Mouse (Mus musculus): ENCODE data around the gene Gm49387. TPM values are rescaled to one million over a fixed set of nuclear protein-coding genes. Genes with fewer than 3 reads are reported as not detected.
A peak's percentile ranks its signal among the peaks of the same experiment; 100 is the strongest.

Gm49387 gene
- polyA plus RNA-seq, 1 experiment from 2014 or later: not detected

DNA sequence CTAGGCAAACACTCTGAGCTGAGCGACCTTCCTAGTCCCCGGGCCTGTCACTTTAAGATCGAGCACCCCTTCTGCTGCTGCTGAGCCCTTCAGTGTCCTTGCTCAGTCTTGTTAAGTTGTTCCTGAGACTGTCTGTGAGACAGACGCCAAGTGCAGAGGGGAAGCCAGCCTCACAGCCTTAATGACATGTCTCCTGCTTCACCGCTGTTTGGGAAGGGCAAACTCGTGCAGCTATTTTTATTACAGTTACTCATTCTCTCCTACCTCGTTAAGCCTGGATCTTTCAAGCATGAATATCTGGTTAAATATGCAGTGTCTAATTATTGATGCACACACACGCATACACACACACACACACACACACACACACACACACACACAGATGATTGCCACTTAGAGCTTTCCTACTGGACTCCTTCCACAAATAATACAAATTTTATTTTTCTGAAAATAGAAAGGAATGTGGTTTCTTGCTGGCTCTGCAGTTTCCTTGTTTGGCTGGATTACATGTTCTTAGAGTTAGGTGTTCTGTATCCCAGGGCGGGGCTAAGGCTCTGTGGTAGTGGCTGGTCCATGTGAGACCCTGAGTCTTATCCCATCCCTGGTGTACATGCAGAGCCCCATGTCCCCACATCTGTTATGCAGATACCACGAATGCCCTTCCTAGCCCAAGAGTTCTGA lies 19.0 kb upstream of the Gm49387 start:
- no peak overlapping the region for H3K9ac ChIP-seq (replicated peaks)
- no peaks in the 10 kb centered on the region for H3K36me3 ChIP-seq
- no peak overlapping the region for H3K4me2 ChIP-seq (replicated peaks)
- H3K4me1 ChIP-seq (replicated peaks): peaks cover 40% of the 10 kb centered on the region
- WGBS: 77% methylated on average over 10 of the region's 10 CpGs
- H3K27ac ChIP-seq: peak overlapping the region; percentile 47; the same call in 1 of the 2 replicates
- H3K9me3 ChIP-seq: no peaks in the 10 kb centered on the region
- no peaks in the 10 kb centered on the region for H3K27me3 ChIP-seq
- no peak for ATAC-seq
- H3K4me3 ChIP-seq (replicated peaks): no peak overlapping the region

DNA sequence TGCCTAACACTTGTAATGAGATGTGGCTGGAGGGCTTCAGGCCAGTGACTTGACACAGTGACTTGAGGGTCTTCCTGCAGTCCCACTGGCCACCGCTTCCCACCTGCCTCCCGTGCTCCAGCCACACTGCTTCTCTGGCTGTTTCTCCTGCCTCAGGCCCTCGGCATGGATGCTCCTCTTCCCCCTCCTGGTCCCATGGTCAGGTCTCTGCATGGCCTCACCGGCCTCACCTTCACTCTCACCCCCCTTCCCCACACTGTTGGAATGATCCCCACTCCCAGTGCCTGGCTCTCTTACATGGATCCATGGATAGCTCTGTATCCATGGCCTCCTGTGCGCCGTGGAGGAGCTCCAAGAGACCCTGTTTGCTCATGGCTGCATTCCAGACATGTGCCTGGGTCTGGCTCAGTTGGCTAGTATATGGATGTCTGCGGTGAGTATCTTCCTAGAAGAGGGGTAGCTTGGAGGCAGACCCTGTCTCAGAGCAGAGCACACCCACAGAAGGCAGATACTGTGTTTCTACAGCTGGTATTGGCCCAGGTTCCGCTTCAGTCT lies 17.5 kb upstream of the Gm49387 start:
- H3K27ac ChIP-seq: no peak overlapping the region
- no peaks in the 10 kb centered on the region for H3K9me3 ChIP-seq
- 94% methylated on average over 8 of the region's 8 CpGs for WGBS
- no peaks in the 10 kb centered on the region for H3K36me3 ChIP-seq
- no peak for ATAC-seq
- H3K4me1 ChIP-seq (replicated peaks): peaks cover 26% of the 10 kb centered on the region
- no peak overlapping the region for H3K9ac ChIP-seq (replicated peaks)
- H3K27me3 ChIP-seq: no peaks in the 10 kb centered on the region
- H3K4me2 ChIP-seq (replicated peaks): no peak overlapping the region
- H3K4me3 ChIP-seq (replicated peaks): no peak overlapping the region

DNA sequence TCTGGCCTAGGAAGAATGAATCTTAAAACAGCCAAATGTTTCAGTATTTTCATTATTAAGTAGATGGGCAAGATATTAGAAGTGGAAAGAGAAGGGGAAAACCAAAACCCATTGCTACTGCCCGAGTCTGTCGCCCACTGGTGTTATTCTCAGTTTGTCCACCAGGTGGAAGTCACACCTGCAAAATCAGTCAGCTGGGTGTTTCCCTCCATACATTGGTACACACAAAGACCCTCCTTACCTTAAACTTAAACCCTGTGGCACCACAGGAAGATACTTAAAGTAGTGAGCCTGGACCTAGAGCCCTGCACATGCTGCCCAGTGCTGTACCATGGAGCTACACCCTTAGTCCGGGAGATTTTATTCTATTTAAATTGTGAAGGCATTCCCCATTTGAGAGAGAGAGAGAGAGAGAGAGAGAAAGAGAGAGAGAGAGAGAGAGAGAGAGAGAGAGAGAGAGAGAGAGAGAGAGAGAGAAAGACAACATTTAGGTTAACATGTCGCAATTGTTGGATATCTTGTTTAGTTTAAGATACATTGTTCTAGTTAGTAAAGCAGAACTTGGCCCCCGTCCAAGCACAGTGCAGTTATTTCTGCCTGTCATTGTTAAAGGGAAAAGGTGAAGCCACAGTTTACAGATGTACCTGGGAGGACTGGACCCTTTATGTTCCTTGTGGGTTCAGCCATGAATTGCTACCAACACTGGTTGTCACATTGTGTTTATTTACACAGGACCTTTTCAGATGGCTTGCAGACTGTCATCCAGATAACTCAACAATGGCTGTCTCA lies 16.4 kb upstream of the Gm49387 start:
- no peaks in the 10 kb centered on the region for H3K36me3 ChIP-seq
- H3K9ac ChIP-seq (replicated peaks): no peak overlapping the region
- H3K4me3 ChIP-seq (replicated peaks): no peak overlapping the region
- peak; percentile 40; the same call in 1 of the 2 replicates for ATAC-seq
- no peak overlapping the region for H3K4me2 ChIP-seq (replicated peaks)
- no peaks in the 10 kb centered on the region for H3K9me3 ChIP-seq
- H3K27me3 ChIP-seq: no peaks in the 10 kb centered on the region
- no peak overlapping the region for H3K27ac ChIP-seq
- 45% methylated on average over 5 of the region's 5 CpGs for WGBS
- peaks cover 15% of the 10 kb centered on the region for H3K4me1 ChIP-seq (replicated peaks)

DNA sequence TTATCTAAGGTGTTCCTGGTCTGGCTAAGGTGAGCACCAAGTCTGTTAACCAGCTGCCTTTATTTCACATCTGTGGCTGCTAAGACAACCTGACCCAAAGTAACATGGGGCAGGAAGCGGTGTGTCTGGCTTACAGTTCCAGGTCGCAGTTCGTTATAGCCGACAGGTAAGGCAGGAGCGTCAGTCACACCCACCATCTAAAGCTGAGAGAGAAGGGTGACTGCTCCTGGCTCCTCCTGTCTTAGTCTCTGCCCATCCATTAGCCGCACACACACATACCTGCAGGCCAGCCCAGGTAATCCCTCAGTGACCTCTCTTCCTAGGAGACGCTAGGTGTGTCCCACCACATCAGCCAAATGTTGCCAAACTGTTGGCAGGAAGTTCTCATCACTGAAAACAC lies 15.7 kb upstream of the Gm49387 start:
- no peak overlapping the region for H3K27ac ChIP-seq
- peaks cover 14% of the 10 kb centered on the region for H3K4me1 ChIP-seq (replicated peaks)
- no peak overlapping the region for H3K4me3 ChIP-seq (replicated peaks)
- H3K4me2 ChIP-seq (replicated peaks): no peak overlapping the region
- H3K9me3 ChIP-seq: no peaks in the 10 kb centered on the region
- no peak overlapping the region for H3K9ac ChIP-seq (replicated peaks)
- H3K36me3 ChIP-seq: no peaks in the 10 kb centered on the region
- no peak for ATAC-seq
- WGBS: 84% methylated on average over 7 of the region's 7 CpGs
- no peaks in the 10 kb centered on the region for H3K27me3 ChIP-seq

DNA sequence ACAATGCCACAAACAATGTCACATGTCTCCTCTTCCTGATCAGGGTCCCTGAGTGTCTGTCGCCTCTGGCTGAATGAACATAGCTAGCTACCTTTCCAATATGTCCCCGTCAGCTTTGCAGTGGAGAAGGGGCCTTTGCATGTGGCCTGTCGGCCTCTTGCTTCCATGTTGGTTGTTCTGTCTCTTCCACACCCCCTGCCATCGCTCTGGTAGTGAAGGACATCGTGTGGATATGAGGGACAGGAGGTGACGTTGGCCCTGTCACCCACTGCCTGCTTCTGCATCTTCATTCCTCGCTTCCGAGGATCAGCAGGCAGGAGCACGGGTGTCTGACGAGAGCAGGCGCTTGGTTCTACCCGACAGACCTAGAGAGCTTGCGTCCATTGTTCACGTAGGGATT lies 14.7 kb upstream of the Gm49387 start:
- Histone ChIP-seq H3K4me2 (replicated peaks) (no peak overlapping the region), H3K27ac (no peak overlapping the region), H3K4me1 (replicated peaks) (peaks cover 9% of the 10 kb centered on the region), H3K36me3 (no peaks in the 10 kb centered on the region), H3K9ac (replicated peaks) (peak overlapping the region; percentile 37; the same call in 1 of the 2 replicates), H3K27me3 (no peaks in the 10 kb centered on the region), H3K4me3 (replicated peaks) (no peak overlapping the region), H3K9me3 (no peaks in the 10 kb centered on the region)
- WGBS: 74% methylated on average over 14 of the region's 14 CpGs
- ATAC-seq: no peak

DNA sequence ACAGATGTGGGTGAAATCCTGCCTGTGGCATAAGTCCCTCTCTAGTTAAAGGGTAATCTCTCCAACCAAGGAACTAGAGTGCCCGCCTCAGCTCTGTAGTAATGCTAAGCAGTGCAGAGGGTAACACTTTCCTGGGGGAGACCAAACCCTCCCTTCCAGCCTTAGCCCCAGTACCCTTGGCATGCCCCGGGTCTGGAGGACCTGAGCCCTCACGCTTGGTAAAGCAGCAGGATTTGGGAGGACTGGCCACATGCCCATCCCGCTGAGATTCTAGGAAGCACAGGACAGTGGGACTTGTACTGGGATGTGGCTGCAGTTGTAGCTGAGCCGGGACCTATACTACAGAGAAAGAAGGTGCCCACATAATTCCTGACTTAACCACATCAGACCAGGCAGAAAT lies 14.1 kb upstream of the Gm49387 start:
- H3K27ac ChIP-seq: no peak overlapping the region
- H3K4me3 ChIP-seq (replicated peaks): no peak overlapping the region
- WGBS: 87% methylated on average over 5 of the region's 5 CpGs
- 0 out of 2 replicates have a peak, but pooled peaks cover 7% of the 10 kb centered on the region for H3K4me1 ChIP-seq (replicated peaks)
- H3K4me2 ChIP-seq (replicated peaks): no peak overlapping the region
- H3K36me3 ChIP-seq: no peaks in the 10 kb centered on the region
- no peak overlapping the region for H3K9ac ChIP-seq (replicated peaks)
- ATAC-seq: no peak
- H3K27me3 ChIP-seq: no peaks in the 10 kb centered on the region
- no peaks in the 10 kb centered on the region for H3K9me3 ChIP-seq

DNA sequence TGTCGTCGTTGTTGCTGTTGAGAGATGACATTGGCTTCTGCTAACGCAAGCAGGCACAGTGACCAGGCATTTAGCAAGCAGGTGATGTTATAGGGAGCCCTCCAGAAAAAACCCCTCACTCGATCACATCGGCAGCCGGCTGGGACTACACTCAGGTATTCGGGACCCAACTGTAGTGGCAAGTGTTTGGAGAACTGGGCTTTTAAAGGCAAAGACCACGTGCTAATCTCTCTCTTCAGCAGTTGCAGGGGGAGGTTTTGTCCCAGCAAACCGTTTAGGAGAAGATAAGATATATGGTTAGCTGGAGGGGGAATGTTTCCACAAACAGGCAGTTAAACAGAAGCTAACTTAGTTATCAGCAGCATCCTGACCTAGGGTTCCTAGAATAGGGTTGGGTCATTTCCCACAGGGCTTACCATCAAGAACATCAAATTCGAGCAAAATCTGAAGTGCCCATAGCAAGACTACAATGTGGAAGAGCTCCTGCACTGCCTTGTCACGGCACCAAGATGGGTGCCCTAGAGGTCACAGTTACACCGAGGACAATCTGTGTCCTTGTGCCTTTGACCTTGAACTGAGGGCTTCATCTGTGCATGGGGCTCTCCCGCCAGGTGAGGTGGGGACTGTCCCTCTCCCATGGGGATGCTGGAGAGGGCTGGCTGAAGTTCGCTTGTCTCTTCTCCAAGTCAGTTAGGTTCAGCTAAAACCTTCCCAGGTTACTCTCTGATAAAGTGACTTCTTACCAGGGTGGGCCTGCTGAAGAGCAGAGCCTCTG lies 12.6 kb upstream of the Gm49387 start:
- Histone ChIP-seq H3K27ac (no peak overlapping the region), H3K9ac (replicated peaks) (no peak overlapping the region), H3K4me3 (replicated peaks) (no peak overlapping the region), H3K4me1 (replicated peaks) (0 out of 2 replicates have a peak, but pooled peaks cover 7% of the 10 kb centered on the region), H3K9me3 (no peaks in the 10 kb centered on the region), H3K36me3 (no peaks in the 10 kb centered on the region), H3K4me2 (replicated peaks) (no peak overlapping the region), H3K27me3 (no peaks in the 10 kb centered on the region)
- 83% methylated on average over 14 of the region's 14 CpGs for WGBS
- no peak for ATAC-seq

DNA sequence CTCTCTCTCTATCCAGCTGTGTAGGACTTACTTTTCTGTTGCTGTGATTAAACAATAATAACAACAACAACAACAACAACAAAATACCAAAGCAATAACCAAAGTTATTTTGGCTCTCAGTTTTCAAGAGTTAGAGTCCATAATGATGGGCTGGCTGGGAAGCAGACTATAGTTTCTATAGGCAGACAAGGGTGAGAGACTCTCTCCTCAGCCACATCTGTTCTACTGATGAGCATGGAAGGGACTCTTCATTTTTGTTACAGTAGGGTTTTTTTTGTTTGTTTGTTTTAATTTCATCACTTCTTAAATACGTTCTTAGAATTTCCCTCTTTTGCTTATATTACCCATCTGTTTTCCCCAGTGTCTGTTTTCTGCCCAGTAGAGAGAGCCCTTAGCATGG lies 11.9 kb upstream of the Gm49387 start:
- H3K9ac ChIP-seq (replicated peaks): no peak overlapping the region
- ATAC-seq: no peak
- no peak overlapping the region for H3K4me2 ChIP-seq (replicated peaks)
- H3K36me3 ChIP-seq: no peaks in the 10 kb centered on the region
- H3K4me1 ChIP-seq (replicated peaks): 0 out of 2 replicates have a peak, but pooled peaks cover 4% of the 10 kb centered on the region
- H3K27me3 ChIP-seq: no peaks in the 10 kb centered on the region
- H3K4me3 ChIP-seq (replicated peaks): no peak overlapping the region
- no peaks in the 10 kb centered on the region for H3K9me3 ChIP-seq
- 97% methylated on average over 1 of the region's 1 CpGs for WGBS
- no peak overlapping the region for H3K27ac ChIP-seq

DNA sequence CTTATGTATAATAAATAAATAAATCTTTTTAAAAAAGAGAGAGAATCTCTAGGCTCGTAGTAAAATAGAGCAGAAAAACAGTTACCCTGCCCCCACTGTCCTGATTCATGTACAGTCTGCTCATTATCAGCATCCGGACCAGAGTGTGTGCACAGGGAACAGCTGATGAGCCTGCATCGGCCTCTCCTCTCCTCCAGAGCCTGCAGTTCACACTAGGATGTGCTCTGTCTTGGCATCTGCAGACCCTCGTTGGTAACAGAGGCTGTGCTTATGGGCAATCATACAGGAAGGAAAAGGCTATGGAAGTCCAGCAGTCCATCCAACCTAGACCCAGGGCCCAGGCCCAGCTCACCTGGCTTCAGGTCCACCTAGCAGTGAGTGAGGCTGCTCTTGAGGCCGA lies 11.4 kb upstream of the Gm49387 start:
- no peak for ATAC-seq
- no peaks in the 10 kb centered on the region for H3K27me3 ChIP-seq
- WGBS: 80% methylated on average over 5 of the region's 5 CpGs
- no peaks in the 10 kb centered on the region for H3K36me3 ChIP-seq
- H3K27ac ChIP-seq: no peak overlapping the region
- H3K9me3 ChIP-seq: no peaks in the 10 kb centered on the region
- no peak overlapping the region for H3K9ac ChIP-seq (replicated peaks)
- no peaks in the 10 kb centered on the region for H3K4me1 ChIP-seq (replicated peaks)
- no peak overlapping the region for H3K4me3 ChIP-seq (replicated peaks)
- H3K4me2 ChIP-seq (replicated peaks): no peak overlapping the region

DNA sequence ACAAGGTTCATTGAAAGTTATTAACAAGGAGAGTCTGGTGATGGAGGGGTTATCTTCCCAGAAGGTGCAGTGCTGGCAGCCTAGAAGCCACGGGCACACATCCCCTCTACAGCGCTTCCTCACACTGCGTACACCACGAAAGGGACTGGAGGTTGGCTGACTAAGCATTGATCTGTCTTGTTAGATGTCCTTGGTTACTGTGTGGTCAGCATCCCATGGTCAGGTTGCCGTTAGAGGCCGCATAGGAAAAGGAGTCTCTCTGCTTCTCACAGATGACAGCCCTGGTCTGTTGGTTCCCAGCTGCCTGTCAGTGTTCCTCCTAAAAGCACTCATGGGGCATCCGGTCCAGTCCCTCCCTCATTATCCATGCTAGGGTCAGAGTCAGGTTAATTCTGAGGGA lies 10.5 kb upstream of the Gm49387 start:
- Histone ChIP-seq H3K27me3 (no peaks in the 10 kb centered on the region), H3K36me3 (no peaks in the 10 kb centered on the region), H3K9ac (replicated peaks) (no peak overlapping the region), H3K4me1 (replicated peaks) (no peaks in the 10 kb centered on the region), H3K9me3 (no peaks in the 10 kb centered on the region), H3K4me2 (replicated peaks) (no peak overlapping the region), H3K4me3 (replicated peaks) (no peak overlapping the region), H3K27ac (no peak overlapping the region; the same call in 1 of the 2 replicates)
- no peak for ATAC-seq
- 91% methylated on average over 7 of the region's 7 CpGs for WGBS

DNA sequence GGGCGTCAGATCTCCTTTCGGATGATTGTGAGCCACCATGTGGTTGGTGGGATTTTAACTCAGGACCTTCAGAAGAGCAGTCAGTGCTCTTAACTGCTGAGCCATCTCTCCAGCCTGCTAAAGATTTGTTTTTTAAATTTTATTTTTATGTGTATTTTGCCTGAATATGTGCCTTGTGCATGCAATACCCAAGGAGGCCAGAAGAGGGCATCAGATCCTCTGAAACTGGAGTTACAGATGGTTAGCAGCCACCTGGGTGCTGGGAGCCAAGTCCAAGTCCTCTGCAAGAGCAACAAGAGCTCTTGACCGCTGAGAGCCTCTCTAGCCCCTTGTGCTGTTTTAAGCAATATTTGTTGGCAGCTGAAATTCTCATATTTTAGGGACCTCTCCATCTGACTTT lies 9.7 kb upstream of the Gm49387 start:
- 95% methylated on average over 3 of the region's 3 CpGs for WGBS

DNA sequence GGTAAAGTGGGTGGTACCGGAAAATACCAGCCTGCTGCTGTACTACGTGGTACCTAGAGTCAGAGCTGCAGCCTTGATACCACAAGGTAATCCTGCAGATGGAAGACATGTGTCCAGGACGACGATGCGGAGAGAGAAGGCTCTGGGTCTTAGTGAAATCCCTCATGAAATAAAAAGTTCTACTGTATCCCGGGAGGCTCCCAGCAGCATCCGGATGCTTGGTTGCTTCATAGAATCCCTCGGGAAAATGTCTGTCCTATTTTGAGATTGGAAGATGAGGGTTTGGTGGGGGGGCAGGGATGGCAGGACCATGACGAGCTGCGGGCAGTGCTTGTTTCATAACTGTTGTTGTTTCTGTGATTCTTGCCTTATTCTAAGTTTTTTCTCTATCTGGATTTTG lies 7.3 kb upstream of the Gm49387 start:
- no peaks in the 10 kb centered on the region for H3K27me3 ChIP-seq
- 91% methylated on average over 10 of the region's 10 CpGs for WGBS
- H3K27ac ChIP-seq: no peak overlapping the region
- H3K4me3 ChIP-seq (replicated peaks): no peak overlapping the region
- no peak overlapping the region for H3K9ac ChIP-seq (replicated peaks)
- no peaks in the 10 kb centered on the region for H3K9me3 ChIP-seq
- no peaks in the 10 kb centered on the region for H3K36me3 ChIP-seq
- H3K4me1 ChIP-seq (replicated peaks): no peaks in the 10 kb centered on the region
- no peak for ATAC-seq
- no peak overlapping the region for H3K4me2 ChIP-seq (replicated peaks)

More for the DNA sequence above, 9.7 kb upstream of the Gm49387 start:
- no peak overlapping the region for H3K9ac ChIP-seq (replicated peaks)
- no peaks in the 10 kb centered on the region for H3K9me3 ChIP-seq
- H3K4me1 ChIP-seq (replicated peaks): no peaks in the 10 kb centered on the region
- no peak overlapping the region for H3K27ac ChIP-seq
- H3K27me3 ChIP-seq: no peaks in the 10 kb centered on the region
- H3K4me3 ChIP-seq (replicated peaks): no peak overlapping the region
- no peak overlapping the region for H3K4me2 ChIP-seq (replicated peaks)
- H3K36me3 ChIP-seq: no peaks in the 10 kb centered on the region
- ATAC-seq: no peak

Measured in midbrain, embryonic 13.5 days (tissue).